Mouse (Mus musculus): ENCODE measurements around the gene Kazn. TPM values are rescaled to one million over a fixed set of nuclear protein-coding genes. Genes with fewer than 3 reads are reported as not detected.
A peak's percentile ranks its signal among the peaks of the same experiment; 100 is the strongest.

Kazn gene
- polyA plus RNA-seq, 1 experiment from 2014 or later = 19.1 TPM

- peaks cover 60% of the 10 kb centered on the region for H3K27me3 ChIP-seq
- 6% methylated on average over 20 of the region's 20 CpGs for WGBS
- H3K36me3 ChIP-seq = no peaks in the 10 kb centered on the region
- ATAC-seq (ENCODE audit: low FRiP score) = no peak
- peaks cover 33% of the 10 kb centered on the region for H3K4me1 ChIP-seq (replicated peaks)
- no peaks in the 10 kb centered on the region for H3K9me3 ChIP-seq
- peak overlapping the region; percentile 97 for H3K4me2 ChIP-seq
- H3K27ac ChIP-seq = no peak overlapping the region
- no peak overlapping the region; the same call in 1 of the 2 replicates for H3K9ac ChIP-seq
- H3K4me3 ChIP-seq = peak overlapping the region; percentile 61
These were observed 154.2 kb downstream of the Kazn start for GRCm38 (mm10) chr4:142084936-142085563.

- Histone ChIP-seq H3K36me3 (no peaks in the 10 kb centered on the region), H3K4me1 (replicated peaks) (peaks cover 34% of the 10 kb centered on the region), H3K9me3 (no peaks in the 10 kb centered on the region), H3K9ac (peak within 1 kb of the TSS; percentile 75), H3K27ac (no peak within 1 kb of the TSS), H3K4me3 (peak within 1 kb of the TSS; percentile 61), H3K27me3 (peaks cover 57% of the 10 kb centered on the region), H3K4me2 (peak within 1 kb of the TSS; percentile 97)
- under 1% methylated on average over 52 of the region's 52 CpGs for WGBS
- peak; percentile 65; the same call in 1 of the 2 replicates for ATAC-seq (ENCODE audit: low FRiP score)
These were observed 154.9 kb downstream of the Kazn start, which contains the start of gene Tmem51 for GRCm38 (mm10) chr4:142084131-142084899. Gene Tmem51 (minus strand): TSS chr4:142084304.

- peak overlapping the region; percentile 75 for H3K9ac ChIP-seq
- 1% methylated on average over 17 of the region's 29 CpGs for WGBS
- no peak overlapping the region for H3K27ac ChIP-seq
- H3K9me3 ChIP-seq = no peaks in the 10 kb centered on the region
- ATAC-seq (ENCODE audit: low FRiP score) = peak; percentile 49; the same call in 1 of the 2 replicates
- H3K36me3 ChIP-seq = no peaks in the 10 kb centered on the region
- H3K27me3 ChIP-seq = peaks cover 57% of the 10 kb centered on the region
- H3K4me3 ChIP-seq = peak overlapping the region; percentile 61
- peak overlapping the region; percentile 97 for H3K4me2 ChIP-seq
- H3K4me1 ChIP-seq (replicated peaks) = peaks cover 34% of the 10 kb centered on the region
These were observed 155.5 kb downstream of the Kazn start for GRCm38 (mm10) chr4:142083762-142084130.

- 55% methylated on average over 6 of the region's 6 CpGs for WGBS
- no peak for ATAC-seq (ENCODE audit: low FRiP score)
- Histone ChIP-seq H3K27me3 (peaks cover 57% of the 10 kb centered on the region), H3K9me3 (no peaks in the 10 kb centered on the region), H3K4me2 (peak overlapping the region; percentile 97), H3K27ac (no peak overlapping the region), H3K9ac (no peak overlapping the region), H3K36me3 (no peaks in the 10 kb centered on the region), H3K4me3 (peak overlapping the region; percentile 61; the same call in 1 of the 2 replicates), H3K4me1 (replicated peaks) (peaks cover 34% of the 10 kb centered on the region)
These were observed 156.0 kb downstream of the Kazn start for GRCm38 (mm10) chr4:142083193-142083592.

- no peak for ATAC-seq (ENCODE audit: low FRiP score)
- H3K36me3 ChIP-seq = no peaks in the 10 kb centered on the region
- peaks cover 57% of the 10 kb centered on the region for H3K27me3 ChIP-seq
- H3K4me2 ChIP-seq = no peak overlapping the region
- no peak overlapping the region for H3K4me3 ChIP-seq
- H3K9ac ChIP-seq = no peak overlapping the region
- WGBS = 82% methylated on average over 4 of the region's 4 CpGs
- peaks cover 34% of the 10 kb centered on the region for H3K4me1 ChIP-seq (replicated peaks)
- no peaks in the 10 kb centered on the region for H3K9me3 ChIP-seq
- no peak overlapping the region for H3K27ac ChIP-seq
These were observed 156.5 kb downstream of the Kazn start for GRCm38 (mm10) chr4:142082703-142083102.

- Histone ChIP-seq H3K27ac (peak overlapping the region; percentile 44; the same call in 1 of the 2 replicates), H3K9ac (no peak overlapping the region), H3K4me3 (no peak overlapping the region), H3K9me3 (no peaks in the 10 kb centered on the region), H3K4me2 (no peak overlapping the region), H3K27me3 (peaks cover 52% of the 10 kb centered on the region), H3K36me3 (no peaks in the 10 kb centered on the region), H3K4me1 (replicated peaks) (peaks cover 36% of the 10 kb centered on the region)
- ATAC-seq (ENCODE audit: low FRiP score) = no peak
- WGBS = 65% methylated on average over 13 of the region's 13 CpGs
These were observed 157.4 kb downstream of the Kazn start for GRCm38 (mm10) chr4:142081631-142082283.

GRCm38 (mm10) chr4:142080901-142081630, 158.1 kb downstream of the Kazn start:
- Histone ChIP-seq H3K36me3 (no peaks in the 10 kb centered on the region), H3K4me2 (no peak overlapping the region), H3K9me3 (no peaks in the 10 kb centered on the region), H3K4me3 (no peak overlapping the region), H3K27ac (no peak overlapping the region), H3K9ac (no peak overlapping the region), H3K4me1 (replicated peaks) (peaks cover 36% of the 10 kb centered on the region), H3K27me3 (peaks cover 46% of the 10 kb centered on the region)
- ATAC-seq (ENCODE audit: low FRiP score) = 0 out of 2 replicates have a peak, but pooled peaks have one; percentile 30
- WGBS = 54% methylated on average over 18 of the region's 18 CpGs

GRCm38 (mm10) chr4:142080487-142080767, 158.8 kb downstream of the Kazn start:
- 80% methylated on average over 4 of the region's 4 CpGs for WGBS
- Histone ChIP-seq H3K9me3 (no peaks in the 10 kb centered on the region), H3K4me1 (replicated peaks) (peaks cover 36% of the 10 kb centered on the region), H3K27ac (no peak overlapping the region), H3K9ac (no peak overlapping the region), H3K4me3 (no peak overlapping the region), H3K4me2 (no peak overlapping the region), H3K36me3 (no peaks in the 10 kb centered on the region), H3K27me3 (peaks cover 45% of the 10 kb centered on the region)
- no peak for ATAC-seq (ENCODE audit: low FRiP score)

- H3K4me1 ChIP-seq (replicated peaks) = peaks cover 32% of the 10 kb centered on the region
- H3K36me3 ChIP-seq = no peaks in the 10 kb centered on the region
- no peaks in the 10 kb centered on the region for H3K9me3 ChIP-seq
- no peak overlapping the region for H3K4me2 ChIP-seq
- WGBS = 82% methylated on average over 14 of the region's 14 CpGs
- ATAC-seq (ENCODE audit: low FRiP score) = no peak
- H3K27ac ChIP-seq = no peak overlapping the region
- H3K27me3 ChIP-seq = peaks cover 41% of the 10 kb centered on the region
- H3K9ac ChIP-seq = peak overlapping the region; percentile 1; the same call in 1 of the 2 replicates
- no peak overlapping the region for H3K4me3 ChIP-seq
These were observed 159.3 kb downstream of the Kazn start for GRCm38 (mm10) chr4:142079629-142080486.

GRCm38 (mm10) chr4:142077572-142078271, 161.5 kb downstream of the Kazn start:
- no peak overlapping the region for H3K4me2 ChIP-seq
- no peak for ATAC-seq (ENCODE audit: low FRiP score)
- no peak overlapping the region for H3K27ac ChIP-seq

GRCm38 (mm10) chr4:142076883-142077282, 162.3 kb downstream of the Kazn start:
- H3K27me3 ChIP-seq = peaks cover 19% of the 10 kb centered on the region
- no peaks in the 10 kb centered on the region for H3K36me3 ChIP-seq
- H3K4me1 ChIP-seq (replicated peaks) = peaks cover 16% of the 10 kb centered on the region
- H3K4me3 ChIP-seq = no peak overlapping the region
- no peak overlapping the region for H3K27ac ChIP-seq
- no peaks in the 10 kb centered on the region for H3K9me3 ChIP-seq
- H3K9ac ChIP-seq = no peak overlapping the region
- no peak overlapping the region for H3K4me2 ChIP-seq
- 73% methylated on average over 1 of the region's 1 CpGs for WGBS
- no peak for ATAC-seq (ENCODE audit: low FRiP score)

More at GRCm38 (mm10) chr4:142077572-142078271, 161.5 kb downstream of the Kazn start:
- WGBS = 45% methylated on average over 18 of the region's 18 CpGs
- peaks cover 16% of the 10 kb centered on the region for H3K4me1 ChIP-seq (replicated peaks)
- no peaks in the 10 kb centered on the region for H3K9me3 ChIP-seq
- H3K9ac ChIP-seq = no peak overlapping the region
- H3K4me3 ChIP-seq = no peak overlapping the region
- peaks cover 22% of the 10 kb centered on the region for H3K27me3 ChIP-seq
- H3K36me3 ChIP-seq = no peaks in the 10 kb centered on the region

Data from hindbrain, embryonic 13.5 days (tissue).